Mouse (Mus musculus) ovary, adult 18-20 months (tissue): ENCODE measurements around the gene Ralgds.
A peak's percentile ranks its signal among the peaks of the same experiment; 100 is the strongest.

Experiments used
- DNase-seq: peaks from one replicate; pipeline ENCODE4 v3.0.0; 2022; ENCODE audit warnings: low spot score, mixed read lengths

Ralgds gene

GRCm38 (mm10) chr2:28533901-28534435 lies 21.0 kb downstream of the Ralgds start:
- DNase-seq, result no peak

DNA sequence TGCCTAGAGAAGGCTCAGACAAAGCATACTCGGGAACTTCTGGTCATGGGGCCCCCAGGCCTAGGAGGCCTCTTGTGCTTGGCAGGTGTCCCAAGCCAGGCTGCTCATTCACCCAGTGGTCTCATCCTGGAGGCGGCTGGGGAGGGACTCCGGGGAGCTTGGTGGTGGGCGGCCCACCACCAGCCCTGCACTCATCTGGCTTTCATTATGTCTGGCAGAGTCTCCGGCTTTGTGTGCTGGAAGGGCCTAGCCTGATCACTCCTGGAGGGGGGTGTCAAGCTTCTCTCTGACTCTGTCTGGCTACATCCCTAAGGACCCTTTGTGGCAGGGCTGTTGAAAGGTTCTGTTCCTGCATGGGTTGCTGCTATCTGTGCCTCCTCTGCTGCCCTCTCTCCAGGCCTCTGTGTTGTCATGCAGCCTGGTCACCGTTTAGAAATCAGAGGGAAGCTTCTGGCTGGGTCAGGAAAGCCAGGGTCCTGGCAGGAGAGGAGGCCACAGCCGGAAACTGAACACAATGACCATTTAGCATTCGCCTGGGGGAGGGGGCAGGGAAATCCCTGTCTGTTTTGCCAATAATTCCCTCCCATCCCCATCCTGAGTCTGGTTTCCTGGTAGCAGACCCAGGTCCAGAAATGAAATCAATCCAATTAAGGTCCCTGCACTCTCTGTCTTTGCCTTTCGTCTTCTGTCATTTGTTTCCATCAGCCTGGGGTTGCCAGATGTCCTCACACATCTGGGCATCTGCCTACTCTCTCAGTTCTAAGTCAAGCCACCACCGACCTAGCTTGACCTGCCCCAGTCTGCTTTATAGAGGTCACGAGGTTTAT lies 21.7 kb downstream of the Ralgds start:
- DNase-seq, result no peak

GRCm38 (mm10) chr2:28535263-28535540 lies 22.3 kb downstream of the Ralgds start:
- no peak for DNase-seq

DNA sequence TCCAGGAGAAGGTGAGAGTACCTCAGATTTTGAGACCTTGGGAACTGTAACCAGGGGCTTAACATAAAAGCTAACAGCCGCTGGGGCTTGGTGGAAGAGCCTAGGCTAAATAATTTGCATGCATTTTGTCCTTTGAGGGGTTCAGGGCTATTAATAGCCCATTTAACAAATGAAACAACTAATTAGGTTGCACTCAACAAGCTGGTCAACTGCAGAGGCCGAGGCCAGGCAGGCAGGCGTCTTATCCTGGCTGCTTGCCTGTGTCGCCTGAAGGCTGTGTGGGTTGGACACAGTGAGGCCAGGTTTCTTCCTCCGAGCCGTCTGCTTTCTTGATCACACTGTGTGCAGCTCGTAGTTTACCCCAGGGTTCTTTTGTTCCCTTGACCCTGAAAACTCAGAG lies 22.7 kb downstream of the Ralgds start:
- no peak for DNase-seq

DNA sequence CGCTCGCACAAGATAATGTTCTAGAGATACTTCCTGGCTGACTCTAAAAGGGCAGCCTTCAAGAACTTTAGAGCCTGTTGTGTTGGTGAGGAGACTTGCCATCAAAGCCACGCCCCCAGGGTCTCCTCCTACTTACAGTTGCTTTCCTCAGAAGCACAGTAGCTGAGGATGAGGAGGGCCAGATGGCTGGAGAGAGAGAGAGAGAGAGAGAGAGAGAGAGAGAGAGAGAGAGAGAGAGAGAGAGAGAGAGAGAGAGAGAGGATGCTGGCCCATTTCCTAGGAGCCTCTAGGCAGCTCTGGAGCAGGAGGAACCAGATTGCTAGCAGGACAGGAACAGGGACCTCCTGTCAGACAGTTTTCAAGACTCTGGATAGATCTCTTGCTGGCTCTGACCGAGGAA lies 23.2 kb downstream of the Ralgds start:
- DNase-seq, result no peak

DNA sequence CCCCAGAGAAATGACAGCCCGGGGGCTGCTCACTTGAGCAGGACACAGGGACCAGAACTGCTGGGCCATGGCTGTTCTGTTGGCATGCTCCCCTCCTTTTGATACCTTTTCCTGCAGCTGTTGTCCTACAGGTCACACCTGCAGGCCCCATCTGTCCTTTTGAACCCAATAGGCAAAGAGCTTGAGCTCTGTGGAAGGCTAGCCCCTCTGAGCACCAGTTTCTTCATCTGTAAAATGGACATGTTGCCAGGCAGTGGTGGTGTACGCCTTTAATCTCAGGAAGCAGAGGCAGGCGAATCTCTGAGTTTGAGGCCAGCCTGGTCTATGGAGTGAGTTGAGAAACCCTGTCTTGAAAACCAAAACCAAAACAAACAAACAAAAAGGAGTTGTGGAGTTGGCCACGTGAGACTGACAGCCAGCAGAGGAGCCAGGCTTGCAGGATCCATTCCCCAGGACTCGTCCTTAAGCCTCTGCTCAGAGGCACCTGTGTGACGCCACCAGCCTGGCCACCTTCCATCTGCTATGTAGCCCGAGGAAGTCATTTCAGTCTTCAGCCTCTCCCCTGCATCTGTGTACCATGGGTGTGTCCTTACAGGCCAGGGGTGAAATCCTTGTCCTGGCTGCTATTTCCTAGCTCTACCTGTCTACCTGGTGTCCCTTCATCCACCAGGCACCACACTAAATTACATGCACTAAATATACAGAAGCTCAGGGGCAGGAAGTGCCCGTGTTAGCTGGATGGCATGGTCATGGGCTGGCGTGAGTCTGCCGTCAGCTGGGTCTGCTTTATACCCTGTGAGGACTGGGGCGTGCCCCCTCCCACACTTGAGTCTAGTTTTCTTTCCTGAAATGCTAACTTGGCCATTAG lies 24.1 kb downstream of the Ralgds start:
- DNase-seq, result no peak

DNA sequence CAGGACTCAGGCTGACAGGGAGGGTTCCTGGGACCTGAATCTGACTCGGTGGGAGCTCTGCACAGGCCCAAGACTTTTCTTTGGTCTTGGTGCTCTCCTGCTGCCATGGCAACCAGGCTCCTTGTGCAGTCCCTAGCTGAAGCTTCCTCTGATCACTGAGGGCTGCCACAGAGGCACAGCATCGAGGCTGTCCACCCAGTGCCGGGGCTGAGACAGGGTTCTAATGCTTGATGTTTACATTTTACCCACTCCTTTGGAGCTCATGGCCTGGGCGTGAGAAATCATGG lies 24.7 kb downstream of the Ralgds start:
- no peak for DNase-seq

- no peak for DNase-seq
These were observed 25.3 kb downstream of the Ralgds start for GRCm38 (mm10) chr2:28537995-28538816.

GRCm38 (mm10) chr2:28538817-28539128 lies 25.8 kb downstream of the Ralgds start:
- DNase-seq, result no peak

GRCm38 (mm10) chr2:28539206-28539605 lies 26.3 kb downstream of the Ralgds start:
- DNase-seq, result no peak

GRCm38 (mm10) chr2:28539949-28540348 lies 27.0 kb downstream of the Ralgds start:
- no peak for DNase-seq

- DNase-seq, result no peak
These were observed 27.8 kb downstream of the Ralgds start for GRCm38 (mm10) chr2:28540587-28541227.

DNA sequence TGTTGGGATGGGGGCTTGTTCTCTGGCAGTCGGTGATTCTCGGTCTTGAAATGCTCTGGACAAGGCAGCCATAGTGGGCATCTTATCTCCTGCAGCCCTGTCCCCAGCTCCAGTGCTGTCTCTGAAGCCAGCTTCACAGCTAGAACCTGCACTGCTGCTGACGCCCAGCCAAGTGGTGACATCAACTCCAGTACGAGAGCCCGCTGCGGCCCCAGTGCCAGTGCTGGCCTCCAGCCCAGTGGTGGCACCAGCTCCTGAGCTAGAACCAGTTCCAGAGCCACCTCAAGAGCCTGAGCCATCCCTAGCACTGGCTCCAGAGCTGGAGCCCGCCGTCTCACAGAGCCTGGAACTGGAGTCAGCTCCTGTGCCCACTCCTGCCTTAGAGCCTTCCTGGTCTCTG lies 31.0 kb downstream of the Ralgds start:
- DNase-seq, result no peak

- DNase-seq, result no peak
These were observed 33.1 kb downstream of the Ralgds start for GRCm38 (mm10) chr2:28545976-28546375.

DNA sequence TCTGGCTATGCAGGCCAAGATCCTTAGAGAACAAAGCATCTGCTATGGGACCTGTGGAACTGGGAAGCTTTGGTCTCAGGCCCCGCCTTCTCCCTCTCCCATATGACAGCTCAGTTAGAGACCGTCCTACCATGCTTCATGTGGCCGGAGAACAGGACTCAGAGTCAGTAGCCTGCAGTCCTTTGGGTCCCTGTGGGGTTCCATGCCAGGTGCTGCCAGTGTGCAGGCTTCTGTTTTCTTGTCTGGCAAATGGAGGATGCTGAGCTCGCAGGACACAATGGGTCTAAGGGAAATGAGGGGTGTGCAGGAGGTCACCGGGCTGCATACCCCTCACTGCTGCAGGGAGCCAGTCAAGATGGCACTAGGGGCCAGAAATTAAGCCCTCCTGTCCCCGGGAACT lies 33.6 kb downstream of the Ralgds start:
- DNase-seq, result no peak

GRCm38 (mm10) chr2:28547237-28548172 lies 34.6 kb downstream of the Ralgds start:
- peak; percentile 43 for DNase-seq

- DNase-seq, result no peak
These were observed 36.2 kb downstream of the Ralgds start for GRCm38 (mm10) chr2:28549157-28549556.

DNA sequence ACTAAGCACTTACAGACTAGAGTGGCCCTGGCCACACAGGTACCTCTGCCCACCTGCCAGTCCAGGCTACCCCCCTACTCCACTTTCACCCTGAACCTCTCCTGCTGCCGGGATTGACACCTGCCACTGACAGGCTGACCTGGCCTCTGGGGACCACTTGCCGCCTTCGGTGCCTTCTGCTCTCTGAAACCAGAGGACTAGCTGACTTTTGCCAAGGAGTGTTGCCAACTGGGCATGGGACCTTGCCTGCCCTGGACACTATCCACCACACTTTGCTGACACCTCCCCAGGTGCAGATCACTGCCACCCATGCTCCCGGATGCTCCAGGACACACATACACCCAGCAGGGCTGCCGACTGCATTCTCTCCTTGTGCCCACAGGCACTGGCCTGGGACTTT lies 39.4 kb downstream of the Ralgds start:
- DNase-seq, result no peak

DNA sequence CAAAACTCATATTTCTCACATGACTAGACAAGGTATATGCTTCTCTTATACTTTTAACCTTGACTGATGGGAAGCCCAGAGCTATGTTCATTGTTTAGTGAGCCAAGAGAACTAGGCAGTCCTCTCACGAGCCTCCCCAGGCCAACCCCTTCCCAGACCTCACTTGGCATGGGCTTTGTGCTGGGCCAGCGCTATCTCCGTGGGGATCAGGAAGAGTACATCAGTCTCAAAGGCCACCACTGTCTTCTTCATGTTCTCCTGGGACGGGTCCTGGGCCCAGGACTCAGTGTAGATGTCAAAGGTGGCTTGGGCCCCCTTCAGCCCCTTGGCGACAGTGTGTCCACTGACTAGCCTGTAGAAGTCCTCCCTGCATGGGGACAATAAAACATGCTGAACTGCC lies 44.5 kb downstream of the Ralgds start:
- no peak for DNase-seq

- DNase-seq, result no peak
These were observed 50.4 kb downstream of the Ralgds start, which contains the start of gene Cel for GRCm38 (mm10) chr2:28563303-28563702. Gene Cel, minus strand, starts transcription at chr2:28563403.

DNA sequence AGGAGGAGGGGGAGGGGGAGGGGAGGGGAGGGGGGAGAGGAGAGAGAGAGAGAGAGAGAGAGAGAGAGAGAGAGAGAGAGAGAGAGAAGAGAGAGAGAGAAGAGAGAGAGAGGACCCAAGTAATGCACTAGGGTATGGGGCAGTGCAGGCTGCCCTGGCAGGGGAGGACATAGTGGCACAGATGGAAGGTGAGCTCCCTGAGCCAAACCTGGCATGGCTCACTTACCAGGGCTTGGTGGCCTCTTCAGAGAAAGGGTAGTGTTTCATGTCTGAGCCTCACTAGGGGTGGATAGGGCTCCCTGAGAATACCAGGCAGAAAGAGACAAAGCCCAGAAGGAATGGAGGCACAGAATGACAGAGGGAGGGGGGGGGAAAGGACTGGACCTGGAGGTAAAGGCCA lies 50.9 kb downstream of the Ralgds start:
- DNase-seq, result no peak
